Mouse (Mus musculus) spleen, embryonic (tissue): ENCODE measurements around the gene Acsm3.

ENCODE experiments used
- CTCF ChIA-PET: fragments of 350-600 bp; sonication (Branson Sonifier 250); formaldehyde crosslinking; loops from one replicate; lab custom pipeline; 2022; lab: Charles Lee

Gene Acsm3

DNA sequence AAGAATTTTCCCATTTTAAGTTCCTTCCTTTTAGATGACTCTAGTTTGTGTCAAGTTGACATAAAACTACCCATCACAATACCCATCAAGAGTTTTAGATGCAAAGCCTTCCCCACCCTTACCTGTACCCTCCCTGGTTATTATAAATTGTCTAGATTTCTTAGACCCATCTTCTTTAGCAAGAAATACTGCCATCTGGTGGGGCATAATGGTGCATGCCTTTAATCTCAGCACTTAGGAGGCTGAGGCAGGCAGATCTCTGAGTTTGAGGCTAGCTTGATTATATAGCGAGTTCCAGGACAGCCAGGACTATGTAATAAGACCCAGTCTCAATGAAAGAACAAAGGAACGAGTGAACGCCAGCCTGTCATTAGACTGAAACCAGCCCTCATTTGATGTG is 39.8 kb downstream of the Acsm3 start:
- CTCF ChIA-PET: no interaction called here

GRCm38 (mm10) chr7:119800991-119801390 is 40.3 kb downstream of the Acsm3 start:
- CTCF ChIA-PET: no interaction called here

DNA sequence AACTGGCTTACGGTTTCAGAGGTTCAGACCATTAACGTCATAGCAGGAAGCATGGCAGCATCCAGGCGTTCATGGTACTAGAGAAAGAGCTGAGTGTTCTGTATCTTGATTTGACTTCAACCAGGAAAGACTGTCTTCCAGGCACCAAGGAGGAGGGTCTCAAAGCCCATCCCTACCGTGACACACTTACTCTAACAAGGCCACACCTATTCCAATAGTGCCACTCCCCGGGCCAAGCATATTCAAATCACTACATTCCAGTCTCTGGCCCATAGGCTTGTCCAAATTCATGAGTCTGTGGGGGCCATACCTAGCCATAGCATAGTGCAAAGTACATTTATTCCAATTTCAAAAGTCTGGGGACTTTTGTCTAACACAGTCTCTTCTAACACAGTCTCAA is 46.7 kb downstream of the Acsm3 start:
- CTCF ChIA-PET: no interaction called here

GRCm38 (mm10) chr7:119808723-119809122 is 48.0 kb downstream of the Acsm3 start:
- CTCF ChIA-PET: no interaction called here

GRCm38 (mm10) chr7:119835371-119835770 is 74.6 kb downstream of the Acsm3 start:
- CTCF ChIA-PET: no interaction called here

- CTCF ChIA-PET: no interaction called here
These were observed 75.5 kb downstream of the Acsm3 start for GRCm38 (mm10) chr7:119835996-119836777.
